Mouse (Mus musculus): Measurements from ENCODE around the gene Macrod2. TPM values are rescaled to one million over a fixed set of nuclear protein-coding genes. Genes with fewer than 3 reads are reported as not detected.

Gene Macrod2
- polyA plus RNA-seq, 1 experiment from 2014 or later, result 62.2 TPM

DNA sequence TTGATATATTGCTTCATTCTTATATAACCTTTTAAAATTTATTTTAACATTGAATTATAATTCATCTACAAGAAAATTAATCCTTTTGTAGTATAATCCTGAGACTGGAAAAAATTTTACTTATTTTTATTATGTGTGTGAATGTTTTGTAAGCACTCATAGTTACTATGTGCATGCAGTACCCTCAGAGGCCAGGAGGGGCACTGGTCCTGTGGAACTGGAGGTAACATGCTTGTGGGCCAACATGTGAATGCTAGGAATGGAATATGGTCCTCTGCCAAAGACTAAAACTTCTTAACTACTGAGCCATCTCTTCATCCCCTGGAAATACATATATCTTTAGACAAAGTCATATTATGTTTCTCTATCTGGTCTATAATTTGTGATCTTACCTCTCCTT lies 531.8 kb downstream of the Macrod2 start:
- Histone ChIP-seq H3K4me2 (replicated peaks) (no peak overlapping the region), H3K4me1 (replicated peaks; ENCODE audit: control insufficient read depth, insufficient read depth, low read length) (no peaks in the 10 kb centered on the region), H3K36me3 (replicated peaks; ENCODE audit: control insufficient read depth, insufficient read depth) (no peaks in the 10 kb centered on the region), H3K9ac (no peak overlapping the region), H3K27ac (no peak overlapping the region), H3K27me3 (ENCODE audit: control insufficient read depth, insufficient read depth, low read length) (no peaks in the 10 kb centered on the region), H3K4me3 (replicated peaks; ENCODE audit: low read length) (no peak overlapping the region), H3K9me3 (ENCODE audit: control insufficient read depth, low read length) (no peaks in the 10 kb centered on the region)
- DNase-seq (ENCODE audit: low spot score) (no peak), ATAC-seq (ENCODE audit: low FRiP score) (no peak)

- Histone ChIP-seq H3K4me1 (replicated peaks; ENCODE audit: control insufficient read depth, insufficient read depth, low read length) (no peaks in the 10 kb centered on the region), H3K27ac (no peak overlapping the region), H3K36me3 (replicated peaks; ENCODE audit: control insufficient read depth, insufficient read depth) (no peaks in the 10 kb centered on the region), H3K9ac (no peak overlapping the region), H3K4me3 (replicated peaks; ENCODE audit: low read length) (no peak overlapping the region), H3K4me2 (replicated peaks) (no peak overlapping the region), H3K27me3 (ENCODE audit: control insufficient read depth, insufficient read depth, low read length) (no peaks in the 10 kb centered on the region), H3K9me3 (ENCODE audit: control insufficient read depth, low read length) (no peaks in the 10 kb centered on the region)
- DNase-seq (ENCODE audit: low spot score) (no peak), ATAC-seq (ENCODE audit: low FRiP score) (no peak)
- 85% methylated on average over 1 of the region's 1 CpGs for WGBS
Measured at GRCm38 (mm10) chr2:140934483-140934882, 539.4 kb downstream of the Macrod2 start.

DNA sequence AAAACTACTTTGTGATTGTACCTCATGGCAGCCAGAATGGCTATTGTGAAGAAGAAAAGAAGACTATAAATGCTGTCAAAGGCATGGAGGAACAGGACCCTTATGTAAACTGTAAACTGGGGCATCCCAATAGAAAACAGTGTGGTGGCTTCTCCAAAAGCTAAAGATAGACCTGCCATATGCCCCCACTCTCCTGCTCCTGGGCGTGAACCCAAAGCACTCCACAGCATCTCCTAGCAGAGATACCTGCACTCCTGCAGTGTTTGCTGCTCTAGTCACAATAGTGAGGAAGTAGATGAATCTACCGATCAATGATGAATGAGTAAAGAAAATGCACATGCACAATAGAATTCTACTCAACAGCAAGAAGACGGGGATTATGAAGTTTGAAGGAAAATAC lies 554.4 kb downstream of the Macrod2 start:
- 94% methylated on average over 3 of the region's 3 CpGs for whole genome bisulfite sequencing
- no peak for ATAC-seq (ENCODE audit: low FRiP score)

DNA sequence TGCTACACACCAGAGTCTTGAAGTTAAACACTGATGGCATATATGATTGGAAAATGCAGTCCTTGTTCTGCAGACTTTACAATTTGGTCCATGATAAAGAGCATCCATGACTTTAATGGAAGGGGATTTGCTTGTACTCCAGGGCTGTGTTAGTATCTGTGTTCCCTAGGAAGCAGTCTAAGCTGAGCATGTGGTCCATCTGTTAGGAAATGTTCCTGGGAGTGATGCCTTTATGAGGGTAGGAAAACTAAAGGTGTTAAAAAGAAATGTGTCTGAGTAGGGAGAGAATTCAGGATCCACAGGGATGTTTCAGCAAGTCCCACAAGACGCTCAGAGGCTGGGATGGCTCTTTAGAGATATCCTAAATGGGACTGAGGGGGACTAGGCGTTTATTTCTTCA lies 564.1 kb downstream of the Macrod2 start:
- Histone ChIP-seq H3K4me3 (replicated peaks; ENCODE audit: low read length) (no peak overlapping the region), H3K27ac (no peak overlapping the region), H3K27me3 (ENCODE audit: control insufficient read depth, insufficient read depth, low read length) (no peaks in the 10 kb centered on the region), H3K36me3 (replicated peaks; ENCODE audit: control insufficient read depth, insufficient read depth) (no peaks in the 10 kb centered on the region), H3K9ac (no peak overlapping the region), H3K9me3 (ENCODE audit: control insufficient read depth, low read length) (no peaks in the 10 kb centered on the region), H3K4me1 (replicated peaks; ENCODE audit: control insufficient read depth, insufficient read depth, low read length) (no peaks in the 10 kb centered on the region), H3K4me2 (replicated peaks) (no peak overlapping the region)
- ATAC-seq (ENCODE audit: low FRiP score) (no peak), DNase-seq (ENCODE audit: low spot score) (no peak)
- WGBS, result 80% methylated on average over 2 of the region's 2 CpGs

More for the DNA sequence above, 554.4 kb downstream of the Macrod2 start:
- Histone ChIP-seq H3K27ac (no peak overlapping the region), H3K4me1 (replicated peaks; ENCODE audit: control insufficient read depth, insufficient read depth, low read length) (no peaks in the 10 kb centered on the region), H3K9ac (no peak overlapping the region), H3K4me3 (replicated peaks; ENCODE audit: low read length) (no peak overlapping the region), H3K9me3 (ENCODE audit: control insufficient read depth, low read length) (no peaks in the 10 kb centered on the region), H3K4me2 (replicated peaks) (no peak overlapping the region), H3K36me3 (replicated peaks; ENCODE audit: control insufficient read depth, insufficient read depth) (no peaks in the 10 kb centered on the region), H3K27me3 (ENCODE audit: control insufficient read depth, insufficient read depth, low read length) (no peaks in the 10 kb centered on the region)
- DNase-seq (ENCODE audit: low spot score), result no peak

- H3K9ac ChIP-seq, result no peak overlapping the region
- H3K4me2 ChIP-seq (replicated peaks), result no peak overlapping the region
- H3K4me1 ChIP-seq (replicated peaks; ENCODE audit: control insufficient read depth, insufficient read depth, low read length), result no peaks in the 10 kb centered on the region
- 85% methylated on average over 2 of the region's 2 CpGs for WGBS
- no peaks in the 10 kb centered on the region for H3K36me3 ChIP-seq (replicated peaks; ENCODE audit: control insufficient read depth, insufficient read depth)
- H3K4me3 ChIP-seq (replicated peaks; ENCODE audit: low read length), result no peak overlapping the region
- H3K27me3 ChIP-seq (ENCODE audit: control insufficient read depth, insufficient read depth, low read length), result no peaks in the 10 kb centered on the region
- ATAC-seq (ENCODE audit: low FRiP score) (no peak), DNase-seq (ENCODE audit: low spot score) (no peak)
- no peak overlapping the region for H3K27ac ChIP-seq
- H3K9me3 ChIP-seq (ENCODE audit: control insufficient read depth, low read length), result no peaks in the 10 kb centered on the region
Measured at GRCm38 (mm10) chr2:140970181-140970580, 575.1 kb downstream of the Macrod2 start.

- Histone ChIP-seq H3K4me2 (replicated peaks) (no peak overlapping the region), H3K27ac (no peak overlapping the region), H3K27me3 (ENCODE audit: control insufficient read depth, insufficient read depth, low read length) (no peaks in the 10 kb centered on the region), H3K4me1 (replicated peaks; ENCODE audit: control insufficient read depth, insufficient read depth, low read length) (no peaks in the 10 kb centered on the region), H3K4me3 (replicated peaks; ENCODE audit: low read length) (no peak overlapping the region), H3K9ac (no peak overlapping the region), H3K36me3 (replicated peaks; ENCODE audit: control insufficient read depth, insufficient read depth) (no peaks in the 10 kb centered on the region), H3K9me3 (ENCODE audit: control insufficient read depth, low read length) (no peaks in the 10 kb centered on the region)
- ATAC-seq (ENCODE audit: low FRiP score) (no peak), DNase-seq (ENCODE audit: low spot score) (no peak)
- WGBS, result 66% methylated on average over 5 of the region's 5 CpGs
Measured at GRCm38 (mm10) chr2:140971845-140972244, 576.7 kb downstream of the Macrod2 start.

DNA sequence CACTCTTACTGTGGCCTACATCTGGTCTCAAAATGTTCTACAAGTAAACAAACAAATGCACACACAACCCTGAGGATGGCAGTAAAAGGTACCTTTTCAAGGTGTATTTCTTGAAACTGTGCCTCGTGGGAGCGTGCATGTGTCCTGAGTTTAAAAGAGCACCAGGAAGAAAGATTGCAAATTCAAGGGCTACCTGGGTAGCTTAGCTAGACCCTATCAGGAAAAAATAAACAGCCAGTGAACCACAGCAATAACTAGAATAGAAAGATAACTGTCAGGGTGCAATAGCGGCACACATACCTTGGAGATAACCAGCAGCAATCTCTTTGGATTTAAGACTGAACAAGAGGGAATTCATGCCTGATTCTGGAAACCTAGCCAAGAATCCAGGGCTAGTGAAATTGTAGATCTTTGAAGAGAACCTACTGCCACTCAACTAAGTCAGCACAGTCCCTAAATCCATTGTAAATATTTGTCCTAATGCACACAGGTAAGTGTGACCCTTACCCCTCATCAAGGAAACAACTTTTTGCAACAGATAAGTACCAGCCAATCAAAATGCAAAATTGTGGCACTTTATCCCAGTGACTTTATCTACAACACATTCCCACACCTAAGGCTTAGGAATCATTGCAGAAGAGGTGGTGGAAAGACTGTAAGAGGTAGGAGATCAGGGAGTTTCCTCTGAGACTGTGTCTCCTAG lies 590.7 kb downstream of the Macrod2 start:
- no peak overlapping the region for H3K9ac ChIP-seq
- H3K4me2 ChIP-seq (replicated peaks), result no peak overlapping the region
- H3K27ac ChIP-seq, result no peak overlapping the region
- no peaks in the 10 kb centered on the region for H3K27me3 ChIP-seq (ENCODE audit: control insufficient read depth, insufficient read depth, low read length)
- ATAC-seq (ENCODE audit: low FRiP score), result no peak
- no peaks in the 10 kb centered on the region for H3K36me3 ChIP-seq (replicated peaks; ENCODE audit: control insufficient read depth, insufficient read depth)
- no peaks in the 10 kb centered on the region for H3K4me1 ChIP-seq (replicated peaks; ENCODE audit: control insufficient read depth, insufficient read depth, low read length)
- H3K9me3 ChIP-seq (ENCODE audit: control insufficient read depth, low read length), result no peaks in the 10 kb centered on the region
- H3K4me3 ChIP-seq (replicated peaks; ENCODE audit: low read length), result no peak overlapping the region
- 96% methylated on average over 3 of the region's 3 CpGs for WGBS
- DNase-seq (ENCODE audit: low spot score), result no peak

GRCm38 (mm10) chr2:141003846-141004245 lies 608.7 kb downstream of the Macrod2 start:
- no peaks in the 10 kb centered on the region for H3K36me3 ChIP-seq (replicated peaks; ENCODE audit: control insufficient read depth, insufficient read depth)
- no peak for ATAC-seq (ENCODE audit: low FRiP score)
- H3K9ac ChIP-seq, result no peak overlapping the region
- H3K4me2 ChIP-seq (replicated peaks), result no peak overlapping the region
- peaks cover 7% of the 10 kb centered on the region; the same call in 1 of the 2 replicates for H3K4me1 ChIP-seq (replicated peaks; ENCODE audit: control insufficient read depth, insufficient read depth, low read length)
- no peak overlapping the region for H3K4me3 ChIP-seq (replicated peaks; ENCODE audit: low read length)
- no peak for DNase-seq (ENCODE audit: low spot score)
- H3K9me3 ChIP-seq (ENCODE audit: control insufficient read depth, low read length), result no peaks in the 10 kb centered on the region
- H3K27ac ChIP-seq, result no peak overlapping the region
- no peaks in the 10 kb centered on the region for H3K27me3 ChIP-seq (ENCODE audit: control insufficient read depth, insufficient read depth, low read length)
- 71% methylated on average over 5 of the region's 5 CpGs for WGBS

DNA sequence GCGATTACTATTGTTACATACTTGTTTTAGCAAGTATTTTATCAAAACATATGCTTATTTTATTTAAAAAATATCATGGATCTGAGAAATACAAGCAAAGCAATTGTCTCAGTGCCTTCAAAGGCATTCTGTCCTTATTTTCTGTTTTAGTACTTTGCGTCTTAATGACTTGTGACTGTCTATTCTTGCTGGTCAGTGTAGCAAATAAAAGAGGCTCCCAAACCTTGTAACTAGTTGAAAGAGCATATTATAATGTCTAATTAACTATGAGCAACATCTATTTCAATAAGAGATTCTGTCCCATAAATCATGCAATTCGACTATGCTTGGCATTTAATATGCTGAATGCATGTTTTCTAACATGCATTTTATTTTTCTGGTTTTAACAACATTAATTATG lies 609.2 kb downstream of the Macrod2 start:
- no peaks in the 10 kb centered on the region for H3K9me3 ChIP-seq (ENCODE audit: control insufficient read depth, low read length)
- no peak overlapping the region for H3K27ac ChIP-seq
- no peak for ATAC-seq (ENCODE audit: low FRiP score)
- H3K9ac ChIP-seq, result no peak overlapping the region
- no peak overlapping the region for H3K4me2 ChIP-seq (replicated peaks)
- H3K36me3 ChIP-seq (replicated peaks; ENCODE audit: control insufficient read depth, insufficient read depth), result no peaks in the 10 kb centered on the region
- WGBS, result 71% methylated on average over 3 of the region's 3 CpGs
- peaks cover 7% of the 10 kb centered on the region; the same call in 1 of the 2 replicates for H3K4me1 ChIP-seq (replicated peaks; ENCODE audit: control insufficient read depth, insufficient read depth, low read length)
- H3K4me3 ChIP-seq (replicated peaks; ENCODE audit: low read length), result no peak overlapping the region
- no peak for DNase-seq (ENCODE audit: low spot score)
- H3K27me3 ChIP-seq (ENCODE audit: control insufficient read depth, insufficient read depth, low read length), result no peaks in the 10 kb centered on the region

- H3K9me3 ChIP-seq (ENCODE audit: control insufficient read depth, low read length), result no peaks in the 10 kb centered on the region
- H3K4me2 ChIP-seq (replicated peaks), result no peak overlapping the region
- H3K4me1 ChIP-seq (replicated peaks; ENCODE audit: control insufficient read depth, insufficient read depth, low read length), result peaks cover 7% of the 10 kb centered on the region; the same call in 1 of the 2 replicates
- no peak overlapping the region for H3K4me3 ChIP-seq (replicated peaks; ENCODE audit: low read length)
- DNase-seq (ENCODE audit: low spot score) (no peak), ATAC-seq (ENCODE audit: low FRiP score) (no peak)
- no peak overlapping the region for H3K27ac ChIP-seq
- H3K36me3 ChIP-seq (replicated peaks; ENCODE audit: control insufficient read depth, insufficient read depth), result no peaks in the 10 kb centered on the region
- 65% methylated on average over 6 of the region's 6 CpGs for WGBS
- H3K27me3 ChIP-seq (ENCODE audit: control insufficient read depth, insufficient read depth, low read length), result no peaks in the 10 kb centered on the region
- H3K9ac ChIP-seq, result no peak overlapping the region
Measured at GRCm38 (mm10) chr2:141005616-141006015, 610.5 kb downstream of the Macrod2 start.
